Mouse (Mus musculus) heart, adult 2 months (tissue): ENCODE measurements around the gene She. TPM values are rescaled to one million over a fixed set of nuclear protein-coding genes. Genes with fewer than 3 reads are reported as not detected.

Experiments used
- DNase-seq, 2 experiments: peaks; one replicate each; pipeline ENCODE4 v3.0.0; 2021
- H3K27ac ChIP-seq: fragments of 200-600 bp; 2 replicates; pipeline ENCODE4 v1.8.1; 2022
- H3K27me3 ChIP-seq: fragments of 200-500 bp; 2 replicates; pipeline ENCODE4 v1.6.1; 2012; ENCODE audit warnings: mild to moderate bottlenecking, low read length, inconsistent platforms, mixed read lengths; ENCODE audit not compliant: control insufficient read depth, insufficient read depth
- H3K36me3 ChIP-seq: fragments of 200-500 bp; 2 replicates; pipeline ENCODE4 v1.6.1; 2012; ENCODE audit warnings: low read length, inconsistent platforms; ENCODE audit not compliant: control insufficient read depth, insufficient read depth
- H3K4me1 ChIP-seq: fragments of 200-500 bp; 2 replicates; pipeline ENCODE4 v1.6.1; 2011; ENCODE audit warnings: low read length; ENCODE audit not compliant: control insufficient read depth, insufficient read depth
- H3K4me3 ChIP-seq: fragments of 200-600 bp; 2 replicates; pipeline ENCODE4 v1.8.1; 2022
- H3K79me2 ChIP-seq: fragments of 200-500 bp; replicated peaks from 2 replicates; pipeline ENCODE4 v1.6.1; 2012; ENCODE audit warnings: mild to moderate bottlenecking, inconsistent platforms, low read length, moderate library complexity, mixed read lengths; ENCODE audit not compliant: control insufficient read depth, insufficient read depth
- H3K9ac ChIP-seq: fragments of 200-500 bp; 2 replicates; pipeline ENCODE4 v1.6.1; 2012; ENCODE audit warnings: low read depth, mild to moderate bottlenecking, control low read depth, inconsistent platforms, low read length, mixed read lengths
- CTCF ChIP-seq: fragments of 200-600 bp; IDR thresholded peaks from 2 replicates; pipeline ENCODE4 v1.8.1; 2022; ENCODE audit warnings: antibody characterized with exemption, mild to moderate bottlenecking, moderate library complexity
- EP300 ChIP-seq: fragments of 200-500 bp; IDR thresholded peaks from 2 replicates; pipeline ENCODE4 v1.6.1; 2011; ENCODE audit warnings: low read depth, low read length, control low read depth; ENCODE audit not compliant: insufficient read depth
- POLR2A ChIP-seq: fragments of 200-500 bp; IDR thresholded peaks from 2 replicates; pipeline ENCODE4 v1.6.1; 2011; ENCODE audit warnings: mild to moderate bottlenecking, low read depth, low read length, control low read depth; ENCODE audit not compliant: insufficient read depth
- WGBS: fragments of 180-500 bp; shearing (Covaris S2); methylation state at CpG from one replicate; pipeline ENCODE4 v1.1.7; 2018; 5-methylcytosine and 5-hydroxymethylcytosine counted together
- intact Hi-C: fragments of 180-260 bp; cut with DNase I; formaldehyde crosslinking; loops from one replicate; pipeline ENCODE4 v1.15.1; 2025
- polyA plus RNA-seq: library from polyadenylated mRNA; depleted of rRNA; stranded (reverse); fragments of >200 nt; gene quantifications from 2 replicates; pipeline ENCODE4 v1.2.3, GENCODE M21; 2012
- total RNA-seq, 2 experiments: library from RNA; stranded (reverse); gene quantifications; 2 replicates each; pipeline ENCODE4 v1.2.3; 2021

Gene She
- total and polyA plus RNA-seq, 3 experiments: 3.4 to 13.3 (median 12.3) TPM

GRCm38 (mm10) chr3:89848083-89848482 is 16.9 kb downstream of the She start:
- no peak for TF ChIP-seq EP300
- no peak for TF ChIP-seq POLR2A
- no peak for TF ChIP-seq CTCF
- Histone ChIP-seq H3K79me2 (no peaks in the 10 kb centered on the region), H3K9ac (no peak overlapping the region), H3K36me3 (peaks cover 14% of the 10 kb centered on the region), H3K4me1 (peaks cover 18% of the 10 kb centered on the region), H3K4me3 (no peak overlapping the region), H3K27me3 (no peaks in the 10 kb centered on the region), H3K27ac (peak overlapping the region; percentile 18)
- 64% methylated on average over 6 of the region's 6 CpGs for WGBS
- DNase-seq: no peak
- intact Hi-C loops: no loop called here

GRCm38 (mm10) chr3:89853752-89854151 is 22.6 kb downstream of the She start:
- peaks cover 18% of the 10 kb centered on the region for H3K4me1 ChIP-seq
- 37% methylated on average over 5 of the region's 5 CpGs for WGBS
- H3K36me3 ChIP-seq: peaks cover 24% of the 10 kb centered on the region
- H3K9ac ChIP-seq: no peak overlapping the region
- H3K79me2 ChIP-seq: no peaks in the 10 kb centered on the region
- TF ChIP-seq CTCF (peak; percentile 67), POLR2A (peak; percentile 51; the same call in 1 of the 2 replicates), EP300 (peak; percentile 98)
- peak; percentile 60 to 79 for DNase-seq
- peak overlapping the region; percentile 89 for H3K27ac ChIP-seq
- intact Hi-C loops: loop anchor here (1.0 kb wide), 2 partner anchors 10 to 18 kb away; no protein-coding TSS in a partner anchor
- no peaks in the 10 kb centered on the region for H3K27me3 ChIP-seq
- no peak overlapping the region for H3K4me3 ChIP-seq

- Histone ChIP-seq H3K4me1 (peaks cover 24% of the 10 kb centered on the region), H3K36me3 (peaks cover 22% of the 10 kb centered on the region), H3K79me2 (no peaks in the 10 kb centered on the region), H3K27me3 (no peaks in the 10 kb centered on the region), H3K4me3 (no peak overlapping the region), H3K27ac (no peak overlapping the region), H3K9ac (no peak overlapping the region)
- no peak for DNase-seq
- WGBS: 91% methylated on average over 3 of the region's 3 CpGs
- intact Hi-C loops: loop anchor here (5.0 kb wide), 2 partner anchors 345 to 540 kb away; no protein-coding TSS in a partner anchor
- peak; percentile 66 for TF ChIP-seq CTCF
- no peak for TF ChIP-seq EP300
These were observed 26.2 kb downstream of the She start for GRCm38 (mm10) chr3:89857353-89857752.

- H3K9ac ChIP-seq: no peak overlapping the region
- no peaks in the 10 kb centered on the region for H3K27me3 ChIP-seq
- 3% methylated on average over 4 of the region's 4 CpGs for WGBS
- H3K4me3 ChIP-seq: no peak overlapping the region
- intact Hi-C loops: loop anchor here (1.0 to 5.0 kb wide), 5 partner anchors 41 to 541 kb away; no protein-coding TSS in a partner anchor
- H3K36me3 ChIP-seq: peaks cover 14% of the 10 kb centered on the region
- peak; percentile 91 for TF ChIP-seq CTCF
- TF ChIP-seq EP300: no peak
- TF ChIP-seq POLR2A: no peak
- H3K4me1 ChIP-seq: peaks cover 24% of the 10 kb centered on the region
- H3K27ac ChIP-seq: no peak overlapping the region
- H3K79me2 ChIP-seq: no peaks in the 10 kb centered on the region
- no peak for DNase-seq
These were observed 27.0 kb downstream of the She start for GRCm38 (mm10) chr3:89858123-89858522.

- WGBS: 55% methylated on average over 8 of the region's 8 CpGs
- Histone ChIP-seq H3K36me3 (peaks cover 14% of the 10 kb centered on the region), H3K4me3 (no peak overlapping the region), H3K79me2 (no peaks in the 10 kb centered on the region), H3K4me1 (peaks cover 26% of the 10 kb centered on the region), H3K27ac (no peak overlapping the region), H3K9ac (no peak overlapping the region), H3K27me3 (no peaks in the 10 kb centered on the region)
- DNase-seq: no peak
- intact Hi-C loops: loop anchor here (1.0 to 5.0 kb wide), 5 partner anchors 42 to 542 kb away; no protein-coding TSS in a partner anchor
- TF ChIP-seq EP300: no peak
- TF ChIP-seq POLR2A: no peak
- no peak for TF ChIP-seq CTCF
These were observed 27.7 kb downstream of the She start for GRCm38 (mm10) chr3:89858888-89859287.

- 56% methylated on average over 3 of the region's 3 CpGs for WGBS
- Histone ChIP-seq H3K27ac (no peak overlapping the region), H3K36me3 (peaks cover 15% of the 10 kb centered on the region), H3K9ac (no peak overlapping the region), H3K4me3 (no peak overlapping the region), H3K4me1 (peaks cover 20% of the 10 kb centered on the region), H3K79me2 (no peaks in the 10 kb centered on the region), H3K27me3 (no peaks in the 10 kb centered on the region)
- intact Hi-C loops: loop anchor here (2.0 to 5.0 kb wide), 4 partner anchors 53 to 543 kb away; partner anchors contain the start of gene Il6ra
- no peak for TF ChIP-seq CTCF
- TF ChIP-seq EP300: no peak
- no peak for TF ChIP-seq POLR2A
- DNase-seq: no peak
These were observed 28.8 kb downstream of the She start for GRCm38 (mm10) chr3:89859936-89860335.

- TF ChIP-seq CTCF (no peak), EP300 (no peak), POLR2A (no peak)
- Histone ChIP-seq H3K36me3 (peaks cover 12% of the 10 kb centered on the region), H3K27me3 (no peaks in the 10 kb centered on the region), H3K4me1 (peaks cover 19% of the 10 kb centered on the region), H3K79me2 (no peaks in the 10 kb centered on the region), H3K27ac (peak overlapping the region; percentile 74), H3K4me3 (no peak overlapping the region), H3K9ac (no peak overlapping the region)
- intact Hi-C loops: loop anchor here (2.0 kb wide), 1 partner anchor 52 kb away; the partner anchor contains the start of gene Il6ra
- no peak for DNase-seq
- WGBS: 53% methylated on average over 3 of the region's 3 CpGs
These were observed 29.2 kb downstream of the She start for GRCm38 (mm10) chr3:89860343-89860742.
